Mouse (Mus musculus): Measurements from ENCODE around the gene Irx2. TPM values are rescaled to one million over a fixed set of nuclear protein-coding genes. Genes with fewer than 3 reads are reported as not detected.
A peak's percentile ranks its signal among the peaks of the same experiment; 100 is the strongest.

The Irx2 gene
- 1.9 and 3.3 TPM in 2 replicates for polyA plus RNA-seq (2014; fragmentation: Nextera tagmentation; extraction: Ambion mirVana)

DNA sequence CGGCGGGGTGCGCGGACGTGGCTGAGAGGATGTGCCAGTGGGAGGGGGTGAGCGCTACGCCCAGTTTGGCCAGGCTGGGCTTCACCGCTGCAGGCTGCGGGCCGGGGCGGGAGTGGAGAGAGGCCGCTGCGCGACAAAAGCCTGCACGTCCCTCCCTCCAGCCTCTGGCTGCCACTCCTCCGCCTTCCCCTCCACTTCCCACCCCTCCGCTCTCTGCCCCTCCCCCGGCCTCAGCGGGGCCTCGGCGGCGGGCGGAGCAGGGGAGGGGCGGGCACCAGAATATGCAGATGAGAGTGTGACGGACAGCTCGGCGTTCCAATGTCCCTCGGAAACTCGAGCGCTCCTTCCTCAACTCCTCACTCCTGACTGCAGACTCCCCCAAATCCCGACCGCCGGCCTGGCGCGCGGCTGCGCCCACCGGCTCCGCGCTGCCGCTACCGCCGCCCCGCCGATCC lies at the start of gene Irx2:
Irx2 (plus strand) TSS at position 359 of the 455 bp plus-strand sequence.
- Histone ChIP-seq H3K4me2 (replicated peaks; ENCODE audit: low read depth, low read length) (peak within 1 kb of the TSS; percentile 87), H3K4me3 (ENCODE audit: low read depth, low read length) (peak within 1 kb of the TSS; percentile 43), H3K27me3 (ENCODE audit: control insufficient read depth, insufficient read depth, low read length) (peaks cover 61% of the 10 kb centered on the region), H3K27ac (ENCODE audit: low read length) (no peak within 1 kb of the TSS; the same call in 1 of the 2 replicates), H3K9ac (replicated peaks; ENCODE audit: low read depth, low read length) (peak within 1 kb of the TSS; percentile 38), H3K4me1 (ENCODE audit: control insufficient read depth, insufficient read depth, low read length) (peaks cover 9% of the 10 kb centered on the region; the same call in 1 of the 2 replicates), H3K36me3 (ENCODE audit: control insufficient read depth, insufficient read depth, low read length) (no peaks in the 10 kb centered on the region), H3K9me3 (ENCODE audit: control insufficient read depth, low read depth, low read length) (no peaks in the 10 kb centered on the region)
- ATAC-seq (ENCODE audit: insufficient number of reproducible peaks, insufficient read depth, low FRiP score, low read depth), result peak; percentile 92
- WGBS, result under 1% methylated on average over 44 of the region's 45 CpGs

GRCm38 (mm10) chr13:72581276-72581675 lies 47.3 kb upstream of the Irx2 start:
- 93% methylated on average over 2 of the region's 2 CpGs for WGBS

DNA sequence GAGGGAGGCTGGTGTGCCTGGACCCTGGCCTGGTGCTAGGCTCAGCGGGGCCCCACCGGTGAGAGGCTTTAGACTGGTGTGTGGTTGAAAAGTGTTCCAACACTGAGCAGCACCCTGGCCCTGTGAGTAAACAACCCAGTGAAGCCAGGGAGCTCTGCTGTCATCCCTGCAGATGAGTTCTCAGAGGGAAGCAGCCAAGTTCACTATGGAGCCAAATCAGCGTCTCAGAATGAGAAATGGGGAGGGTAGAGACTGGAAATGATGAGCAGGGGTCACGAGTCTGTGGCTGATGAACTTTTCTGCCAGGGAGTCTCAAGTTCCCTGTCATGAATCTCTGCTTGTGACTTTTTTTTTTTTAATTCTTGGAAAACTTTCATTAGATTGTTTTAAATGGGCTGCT lies 36.1 kb upstream of the Irx2 start:
- no peaks in the 10 kb centered on the region for H3K36me3 ChIP-seq (ENCODE audit: control insufficient read depth, insufficient read depth, low read length)
- H3K9ac ChIP-seq (replicated peaks; ENCODE audit: low read depth, low read length), result no peak overlapping the region
- no peak overlapping the region for H3K27ac ChIP-seq (ENCODE audit: low read length)
- H3K4me1 ChIP-seq (ENCODE audit: control insufficient read depth, insufficient read depth, low read length), result no peaks in the 10 kb centered on the region
- no peak overlapping the region for H3K4me3 ChIP-seq (ENCODE audit: low read depth, low read length)
- H3K27me3 ChIP-seq (ENCODE audit: control insufficient read depth, insufficient read depth, low read length), result no peaks in the 10 kb centered on the region
- no peak overlapping the region for H3K4me2 ChIP-seq (replicated peaks; ENCODE audit: low read depth, low read length)
- no peak for ATAC-seq (ENCODE audit: insufficient number of reproducible peaks, insufficient read depth, low FRiP score, low read depth)
- no peaks in the 10 kb centered on the region for H3K9me3 ChIP-seq (ENCODE audit: control insufficient read depth, low read depth, low read length)
- 51% methylated on average over 4 of the region's 4 CpGs for WGBS

More at GRCm38 (mm10) chr13:72581276-72581675, 47.3 kb upstream of the Irx2 start:
- Histone ChIP-seq H3K4me3 (ENCODE audit: low read depth, low read length) (no peak overlapping the region), H3K36me3 (ENCODE audit: control insufficient read depth, insufficient read depth, low read length) (no peaks in the 10 kb centered on the region), H3K4me1 (ENCODE audit: control insufficient read depth, insufficient read depth, low read length) (no peaks in the 10 kb centered on the region), H3K9me3 (ENCODE audit: control insufficient read depth, low read depth, low read length) (no peaks in the 10 kb centered on the region), H3K4me2 (replicated peaks; ENCODE audit: low read depth, low read length) (no peak overlapping the region), H3K9ac (replicated peaks; ENCODE audit: low read depth, low read length) (no peak overlapping the region), H3K27me3 (ENCODE audit: control insufficient read depth, insufficient read depth, low read length) (no peaks in the 10 kb centered on the region), H3K27ac (ENCODE audit: low read length) (no peak overlapping the region)
- no peak for ATAC-seq (ENCODE audit: insufficient number of reproducible peaks, insufficient read depth, low FRiP score, low read depth)

GRCm38 (mm10) chr13:72593310-72593709 lies 35.3 kb upstream of the Irx2 start:
- H3K27me3 ChIP-seq (ENCODE audit: control insufficient read depth, insufficient read depth, low read length), result no peaks in the 10 kb centered on the region
- no peaks in the 10 kb centered on the region for H3K4me1 ChIP-seq (ENCODE audit: control insufficient read depth, insufficient read depth, low read length)
- no peak overlapping the region for H3K27ac ChIP-seq (ENCODE audit: low read length)
- H3K9me3 ChIP-seq (ENCODE audit: control insufficient read depth, low read depth, low read length), result no peaks in the 10 kb centered on the region
- no peak overlapping the region for H3K4me2 ChIP-seq (replicated peaks; ENCODE audit: low read depth, low read length)
- 0 out of 2 replicates have a peak, but pooled peaks have one; percentile 18 for ATAC-seq (ENCODE audit: insufficient number of reproducible peaks, insufficient read depth, low FRiP score, low read depth)
- 40% methylated on average over 6 of the region's 6 CpGs for WGBS
- no peak overlapping the region for H3K9ac ChIP-seq (replicated peaks; ENCODE audit: low read depth, low read length)
- H3K36me3 ChIP-seq (ENCODE audit: control insufficient read depth, insufficient read depth, low read length), result no peaks in the 10 kb centered on the region
- no peak overlapping the region for H3K4me3 ChIP-seq (ENCODE audit: low read depth, low read length)

DNA sequence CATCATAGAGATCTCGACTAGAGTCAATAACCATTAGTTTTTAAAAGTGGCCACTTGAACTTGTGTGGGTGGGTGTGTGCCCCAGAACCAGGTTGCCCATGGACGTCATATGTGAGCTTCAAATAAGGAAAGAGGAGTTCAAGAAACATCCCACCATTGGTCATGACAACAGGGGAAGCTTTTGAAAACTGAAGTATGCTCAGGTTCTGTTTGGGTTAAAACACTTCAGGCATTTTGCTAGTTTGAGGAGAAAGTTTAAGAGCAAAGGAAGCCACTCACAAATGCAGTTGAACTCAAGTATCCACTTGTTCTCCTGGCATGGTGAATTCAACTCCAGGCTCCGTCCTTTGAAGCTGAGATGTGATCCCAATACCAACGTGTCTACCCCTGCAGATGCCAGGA lies 34.9 kb upstream of the Irx2 start:
- Histone ChIP-seq H3K9ac (replicated peaks; ENCODE audit: low read depth, low read length) (no peak overlapping the region), H3K4me2 (replicated peaks; ENCODE audit: low read depth, low read length) (no peak overlapping the region), H3K27me3 (ENCODE audit: control insufficient read depth, insufficient read depth, low read length) (no peaks in the 10 kb centered on the region), H3K4me3 (ENCODE audit: low read depth, low read length) (no peak overlapping the region), H3K36me3 (ENCODE audit: control insufficient read depth, insufficient read depth, low read length) (no peaks in the 10 kb centered on the region), H3K27ac (ENCODE audit: low read length) (no peak overlapping the region), H3K9me3 (ENCODE audit: control insufficient read depth, low read depth, low read length) (no peaks in the 10 kb centered on the region), H3K4me1 (ENCODE audit: control insufficient read depth, insufficient read depth, low read length) (no peaks in the 10 kb centered on the region)
- ATAC-seq (ENCODE audit: insufficient number of reproducible peaks, insufficient read depth, low FRiP score, low read depth), result no peak
- WGBS, result 51% methylated on average over 4 of the region's 4 CpGs

DNA sequence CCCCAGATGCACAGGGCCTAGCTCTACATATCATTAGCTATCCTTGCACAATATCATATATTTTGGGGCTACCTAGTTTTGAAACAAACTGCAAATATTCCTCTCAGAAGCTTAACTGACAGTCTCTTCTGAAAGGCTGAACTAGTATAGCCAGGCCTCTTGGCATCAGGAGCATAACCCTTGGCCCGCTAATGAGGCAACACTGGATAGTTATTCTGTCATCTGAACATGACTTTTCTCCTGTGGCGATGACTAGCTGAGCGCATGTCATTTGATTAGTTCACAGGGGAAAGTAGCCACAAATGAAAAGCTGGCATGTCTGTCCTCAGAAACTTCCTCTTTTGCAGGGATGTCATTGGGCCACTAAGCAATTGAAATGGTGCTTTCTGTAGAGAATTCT lies 29.4 kb upstream of the Irx2 start:
- Histone ChIP-seq H3K9ac (replicated peaks; ENCODE audit: low read depth, low read length) (no peak overlapping the region), H3K4me2 (replicated peaks; ENCODE audit: low read depth, low read length) (no peak overlapping the region), H3K4me3 (ENCODE audit: low read depth, low read length) (no peak overlapping the region), H3K4me1 (ENCODE audit: control insufficient read depth, insufficient read depth, low read length) (no peaks in the 10 kb centered on the region), H3K27me3 (ENCODE audit: control insufficient read depth, insufficient read depth, low read length) (no peaks in the 10 kb centered on the region), H3K36me3 (ENCODE audit: control insufficient read depth, insufficient read depth, low read length) (no peaks in the 10 kb centered on the region), H3K9me3 (ENCODE audit: control insufficient read depth, low read depth, low read length) (no peaks in the 10 kb centered on the region), H3K27ac (ENCODE audit: low read length) (no peak overlapping the region)
- 92% methylated on average over 3 of the region's 3 CpGs for WGBS
- no peak for ATAC-seq (ENCODE audit: insufficient number of reproducible peaks, insufficient read depth, low FRiP score, low read depth)

DNA sequence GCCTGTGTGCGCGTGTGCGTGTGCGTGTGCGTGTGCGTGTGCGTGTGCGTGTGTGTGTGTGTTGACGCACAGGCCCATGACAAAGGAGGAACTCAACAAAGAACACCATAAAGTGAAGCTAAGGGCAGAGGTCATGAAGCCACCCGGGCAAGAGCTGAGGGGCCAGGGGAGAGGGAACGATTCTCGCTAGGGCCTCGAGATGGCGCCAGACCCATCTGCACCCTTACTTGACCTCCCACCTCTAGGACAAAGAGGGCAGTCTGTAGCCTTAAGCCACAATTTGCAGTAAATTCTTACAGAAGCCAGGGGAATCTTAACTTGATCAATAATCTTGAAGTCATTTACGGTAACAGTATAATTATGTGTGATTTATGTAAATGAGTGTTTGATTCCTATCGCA lies 19.9 kb upstream of the Irx2 start:
- no peak overlapping the region for H3K9ac ChIP-seq (replicated peaks; ENCODE audit: low read depth, low read length)
- H3K4me2 ChIP-seq (replicated peaks; ENCODE audit: low read depth, low read length), result no peak overlapping the region
- ATAC-seq (ENCODE audit: insufficient number of reproducible peaks, insufficient read depth, low FRiP score, low read depth), result no peak
- WGBS, result 69% methylated on average over 16 of the region's 16 CpGs
- no peak overlapping the region for H3K4me3 ChIP-seq (ENCODE audit: low read depth, low read length)
- H3K27ac ChIP-seq (ENCODE audit: low read length), result no peak overlapping the region
- no peaks in the 10 kb centered on the region for H3K9me3 ChIP-seq (ENCODE audit: control insufficient read depth, low read depth, low read length)
- no peaks in the 10 kb centered on the region for H3K36me3 ChIP-seq (ENCODE audit: control insufficient read depth, insufficient read depth, low read length)
- H3K4me1 ChIP-seq (ENCODE audit: control insufficient read depth, insufficient read depth, low read length), result no peaks in the 10 kb centered on the region
- H3K27me3 ChIP-seq (ENCODE audit: control insufficient read depth, insufficient read depth, low read length), result no peaks in the 10 kb centered on the region

DNA sequence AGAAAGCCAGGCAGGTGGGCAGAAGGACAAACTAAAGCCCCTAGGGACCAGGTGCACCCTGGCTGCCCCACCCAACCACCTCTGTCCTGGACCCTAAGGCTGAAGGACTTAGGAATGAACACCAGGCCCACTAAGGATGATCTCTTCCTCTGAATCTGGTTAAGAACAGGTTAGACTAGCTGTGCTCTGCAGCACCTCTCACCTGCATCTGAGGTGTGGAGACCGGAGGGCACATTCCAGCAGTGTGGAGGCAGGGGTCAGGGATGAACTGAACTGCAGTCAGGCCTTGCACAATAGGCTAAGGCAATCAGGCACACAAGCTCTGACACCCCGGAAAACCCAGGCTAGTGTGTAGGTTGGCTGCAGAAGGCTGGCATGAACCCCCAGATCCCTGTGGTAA lies 18.3 kb upstream of the Irx2 start:
- Histone ChIP-seq H3K9me3 (ENCODE audit: control insufficient read depth, low read depth, low read length) (no peaks in the 10 kb centered on the region), H3K27ac (ENCODE audit: low read length) (no peak overlapping the region), H3K27me3 (ENCODE audit: control insufficient read depth, insufficient read depth, low read length) (no peaks in the 10 kb centered on the region), H3K4me1 (ENCODE audit: control insufficient read depth, insufficient read depth, low read length) (no peaks in the 10 kb centered on the region), H3K4me3 (ENCODE audit: low read depth, low read length) (no peak overlapping the region), H3K4me2 (replicated peaks; ENCODE audit: low read depth, low read length) (no peak overlapping the region), H3K36me3 (ENCODE audit: control insufficient read depth, insufficient read depth, low read length) (no peaks in the 10 kb centered on the region), H3K9ac (replicated peaks; ENCODE audit: low read depth, low read length) (no peak overlapping the region)
- WGBS, result 77% methylated on average over 2 of the region's 2 CpGs
- no peak for ATAC-seq (ENCODE audit: insufficient number of reproducible peaks, insufficient read depth, low FRiP score, low read depth)

Data from stomach, embryonic 14.5 days (tissue).